Mouse (Mus musculus): ENCODE measurements around the gene Runx2. TPM values are rescaled to one million over a fixed set of nuclear protein-coding genes. Genes with fewer than 3 reads are reported as not detected.

Gene Runx2
- polyA plus RNA-seq, 1 experiment from 2014 or later: 1.3 TPM

DNA sequence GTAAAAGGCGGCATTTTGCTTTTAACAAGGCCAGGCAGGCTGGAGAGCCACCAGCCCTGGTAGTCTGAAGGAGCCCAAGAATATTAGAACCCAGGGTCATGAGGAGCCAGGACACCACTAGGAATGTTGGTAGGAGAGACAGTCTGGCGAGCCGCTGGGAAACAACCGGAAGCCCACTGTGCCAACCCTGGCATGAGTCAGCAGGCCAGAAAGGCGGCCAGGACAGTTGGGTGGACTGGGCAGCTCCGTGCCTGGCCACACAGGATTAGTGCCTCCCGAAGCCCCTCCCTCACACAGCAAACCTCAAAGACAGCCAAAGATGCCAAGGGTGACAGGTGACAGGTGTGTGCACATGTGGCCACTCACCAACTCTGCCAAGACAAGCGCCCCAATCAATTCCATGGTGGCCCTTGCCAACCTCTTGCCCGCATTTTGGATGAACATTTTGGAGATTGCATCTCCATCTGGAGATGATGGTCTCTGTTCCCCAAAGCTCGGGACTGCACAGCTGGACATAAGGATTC lies 309.7 kb downstream of the Runx2 start:
- Histone ChIP-seq H3K4me1 (no peaks in the 10 kb centered on the region), H3K9me3 (replicated peaks) (no peaks in the 10 kb centered on the region), H3K27ac (no peak overlapping the region), H3K4me2 (no peak overlapping the region), H3K27me3 (no peaks in the 10 kb centered on the region), H3K36me3 (no peaks in the 10 kb centered on the region), H3K4me3 (replicated peaks) (no peak overlapping the region), H3K9ac (no peak overlapping the region)
- 91% methylated on average over 10 of the region's 10 CpGs for WGBS
- no peak for ATAC-seq (replicated peaks; ENCODE audit: low FRiP score)

DNA sequence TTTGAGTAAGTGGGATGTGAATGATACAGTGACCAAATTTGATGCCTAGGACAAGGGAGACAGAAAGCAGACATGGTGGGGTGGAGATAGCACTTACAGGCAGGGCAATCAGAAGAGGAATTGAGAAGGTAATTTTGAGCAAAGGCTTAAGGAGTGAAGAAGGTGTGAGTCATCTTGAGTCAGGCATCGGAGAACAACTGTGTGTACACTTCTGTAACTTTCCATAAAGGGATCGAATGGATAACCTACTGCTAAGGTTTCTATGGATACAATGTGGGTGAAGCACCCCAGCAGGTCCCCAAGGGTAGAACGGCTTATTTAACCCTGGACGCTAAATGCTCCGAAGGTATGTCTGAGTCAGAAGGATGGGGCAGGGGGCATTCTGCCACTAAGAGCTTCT lies 312.4 kb downstream of the Runx2 start:
- Histone ChIP-seq H3K9me3 (replicated peaks) (no peaks in the 10 kb centered on the region), H3K36me3 (no peaks in the 10 kb centered on the region), H3K4me2 (no peak overlapping the region), H3K27me3 (no peaks in the 10 kb centered on the region), H3K27ac (no peak overlapping the region), H3K9ac (no peak overlapping the region), H3K4me1 (no peaks in the 10 kb centered on the region), H3K4me3 (replicated peaks) (no peak overlapping the region)
- ATAC-seq (replicated peaks; ENCODE audit: low FRiP score): no peak
- 89% methylated on average over 5 of the region's 5 CpGs for whole genome bisulfite sequencing

DNA sequence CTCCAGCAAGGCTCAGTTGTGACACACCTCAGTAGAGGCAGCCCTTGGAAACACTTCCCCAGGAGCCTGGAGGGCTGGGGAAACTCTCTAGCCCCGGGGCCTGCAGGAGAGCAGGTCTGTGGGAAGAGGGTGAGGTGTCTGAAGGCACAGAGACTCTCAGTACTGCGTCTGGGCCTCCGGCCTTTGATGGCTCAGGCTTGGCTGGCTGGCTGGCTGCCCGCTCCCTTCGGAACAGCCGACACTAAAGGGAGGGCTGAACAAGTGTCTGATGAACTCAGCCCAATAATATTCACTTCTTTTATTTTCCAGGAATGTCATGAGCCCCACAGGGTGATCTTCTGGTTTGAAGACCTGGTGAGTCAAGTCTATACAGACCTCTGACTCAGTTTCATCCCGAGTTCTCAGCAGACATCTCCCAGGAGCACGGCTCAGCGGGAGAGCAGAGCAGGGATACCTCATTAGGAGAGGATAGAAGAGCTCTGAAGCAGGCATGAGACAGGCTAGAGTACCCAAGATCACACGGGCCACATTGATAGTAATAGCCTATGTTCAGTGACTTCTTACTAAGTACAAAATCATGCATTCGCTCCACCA lies 314.2 kb downstream of the Runx2 start:
- H3K9ac ChIP-seq: no peak overlapping the region
- H3K27me3 ChIP-seq: 0 out of 2 replicates have a peak, but pooled peaks cover 5% of the 10 kb centered on the region
- ATAC-seq (replicated peaks; ENCODE audit: low FRiP score): no peak
- WGBS: 74% methylated on average over 11 of the region's 11 CpGs
- no peak overlapping the region for H3K4me2 ChIP-seq
- H3K4me3 ChIP-seq (replicated peaks): no peak overlapping the region
- no peaks in the 10 kb centered on the region for H3K9me3 ChIP-seq (replicated peaks)
- no peaks in the 10 kb centered on the region for H3K36me3 ChIP-seq
- H3K4me1 ChIP-seq: no peaks in the 10 kb centered on the region
- no peak overlapping the region for H3K27ac ChIP-seq

DNA sequence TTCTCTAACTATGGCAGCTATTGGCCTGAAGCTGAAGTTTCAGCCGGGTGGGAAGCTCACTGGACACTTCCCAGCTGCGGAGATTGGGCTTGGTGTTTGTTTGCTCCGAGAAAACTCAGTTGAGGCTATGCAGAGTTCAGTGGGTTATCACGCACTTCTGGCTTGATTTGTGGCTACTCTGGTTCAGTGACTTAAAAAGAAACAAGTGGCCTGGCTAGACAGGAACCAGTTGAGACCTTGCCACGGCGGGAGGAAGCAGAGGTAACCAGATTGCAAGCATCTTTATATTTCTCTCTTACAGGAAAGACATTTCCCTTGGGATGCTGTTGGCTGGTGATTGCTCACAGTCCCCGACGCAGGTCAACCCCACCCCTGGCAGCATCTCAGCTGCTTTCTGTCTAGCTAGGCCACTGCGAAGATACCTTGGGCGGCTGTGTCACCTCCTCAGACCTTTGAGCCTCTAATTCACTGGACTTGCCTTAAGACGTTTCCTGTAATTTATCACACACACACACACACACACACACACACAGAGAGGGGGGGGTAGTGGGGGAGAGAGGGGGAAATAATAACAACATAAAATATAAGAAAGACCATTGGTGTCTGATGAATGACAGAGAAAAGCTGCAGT lies 324.3 kb downstream of the Runx2 start:
- ATAC-seq (replicated peaks; ENCODE audit: low FRiP score): peak; percentile 75
- no peaks in the 10 kb centered on the region for H3K27me3 ChIP-seq
- no peaks in the 10 kb centered on the region for H3K36me3 ChIP-seq
- H3K27ac ChIP-seq: peak overlapping the region; percentile 66
- H3K4me2 ChIP-seq: 0 out of 2 replicates have a peak overlapping the region, but pooled peaks have one; percentile 6
- no peak overlapping the region for H3K4me3 ChIP-seq (replicated peaks)
- no peak overlapping the region for H3K9ac ChIP-seq
- H3K4me1 ChIP-seq: peaks cover 16% of the 10 kb centered on the region
- H3K9me3 ChIP-seq (replicated peaks): no peaks in the 10 kb centered on the region
- 19% methylated on average over 11 of the region's 11 CpGs for WGBS

DNA sequence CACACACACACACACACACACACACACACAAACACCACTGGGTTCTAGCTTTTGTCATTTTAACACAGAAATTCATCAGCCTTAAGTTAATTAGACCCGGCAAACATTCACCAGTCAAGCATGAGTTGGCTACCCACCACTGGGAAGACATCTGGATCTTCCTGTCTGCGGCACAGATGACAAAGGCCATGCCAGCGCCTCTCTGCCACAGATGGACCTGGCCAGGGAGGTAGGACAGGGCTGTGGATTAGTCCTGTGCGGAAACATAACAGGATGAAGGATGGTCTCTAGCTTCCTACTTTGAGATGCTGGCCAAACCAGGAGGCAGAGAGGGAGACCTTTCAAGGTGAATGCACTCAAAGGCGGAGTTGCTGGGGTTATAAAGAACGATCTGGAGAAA lies 325.3 kb downstream of the Runx2 start:
- Histone ChIP-seq H3K27me3 (no peaks in the 10 kb centered on the region), H3K27ac (peak overlapping the region; percentile 66), H3K4me1 (peaks cover 16% of the 10 kb centered on the region), H3K4me2 (no peak overlapping the region), H3K9me3 (replicated peaks) (no peaks in the 10 kb centered on the region), H3K4me3 (replicated peaks) (no peak overlapping the region), H3K36me3 (no peaks in the 10 kb centered on the region), H3K9ac (no peak overlapping the region)
- WGBS: 66% methylated on average over 6 of the region's 6 CpGs
- no peak for ATAC-seq (replicated peaks; ENCODE audit: low FRiP score)

DNA sequence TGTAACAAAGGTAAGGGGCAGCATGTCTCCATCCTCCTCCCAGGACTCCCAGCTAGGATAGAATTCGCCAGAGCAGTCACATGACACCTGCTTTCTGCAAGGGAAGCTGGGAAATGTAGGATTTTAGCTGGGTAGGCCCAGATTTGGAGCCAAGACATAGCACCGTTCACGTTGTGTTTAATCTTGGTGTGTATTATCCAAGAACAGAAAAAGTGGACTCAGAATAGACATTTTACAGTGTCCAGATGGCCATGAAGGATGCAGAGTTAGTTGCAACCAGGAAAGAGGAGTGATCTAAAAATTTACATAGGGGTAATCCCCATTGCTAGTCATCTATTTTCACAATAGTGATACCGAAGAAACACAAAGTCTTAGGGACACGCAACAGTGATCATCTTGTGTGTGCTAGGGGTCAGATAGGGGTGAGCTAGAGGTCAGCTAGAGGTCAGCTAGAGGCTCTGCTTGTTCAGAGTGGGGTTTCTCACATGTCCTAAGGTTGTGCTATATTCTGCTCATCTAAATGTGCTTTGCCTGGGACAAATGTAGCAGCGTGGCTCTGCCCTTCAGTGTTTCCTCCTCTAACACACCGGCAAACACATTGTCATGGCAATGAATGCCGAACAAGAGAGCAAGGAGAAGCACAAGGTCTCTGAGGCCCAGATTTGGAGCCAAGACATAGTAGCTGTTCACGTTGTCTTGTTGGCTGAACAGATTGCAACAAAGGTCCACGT lies 326.9 kb downstream of the Runx2 start:
- Histone ChIP-seq H3K4me3 (replicated peaks) (no peak overlapping the region), H3K36me3 (no peaks in the 10 kb centered on the region), H3K4me1 (peaks cover 16% of the 10 kb centered on the region), H3K4me2 (no peak overlapping the region), H3K27me3 (no peaks in the 10 kb centered on the region), H3K9me3 (replicated peaks) (no peaks in the 10 kb centered on the region), H3K27ac (no peak overlapping the region), H3K9ac (no peak overlapping the region)
- ATAC-seq (replicated peaks; ENCODE audit: low FRiP score): no peak
- 81% methylated on average over 10 of the region's 10 CpGs for WGBS

DNA sequence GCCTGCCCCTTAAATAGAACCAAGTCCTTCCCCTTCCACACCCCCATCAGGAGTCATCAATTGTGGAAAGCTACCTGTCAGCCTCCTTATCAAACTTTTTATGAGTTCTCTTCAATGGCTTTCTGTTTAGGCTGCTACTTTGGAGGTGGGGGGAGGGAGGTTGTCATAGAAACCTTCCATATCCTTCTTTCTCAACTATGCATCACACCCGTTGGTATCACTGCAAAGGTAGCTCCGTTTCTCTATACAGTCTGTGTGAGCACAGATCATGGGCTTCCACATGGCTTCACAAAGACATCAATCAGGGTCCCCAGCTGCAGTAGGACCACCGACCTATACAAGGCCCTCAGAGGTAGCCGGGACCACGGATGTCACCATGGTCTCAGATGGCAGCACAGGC lies 329.3 kb downstream of the Runx2 start:
- Histone ChIP-seq H3K9me3 (replicated peaks) (no peaks in the 10 kb centered on the region), H3K4me1 (peaks cover 19% of the 10 kb centered on the region), H3K27me3 (no peaks in the 10 kb centered on the region), H3K36me3 (no peaks in the 10 kb centered on the region), H3K27ac (no peak overlapping the region), H3K4me2 (no peak overlapping the region), H3K9ac (no peak overlapping the region), H3K4me3 (replicated peaks) (no peak overlapping the region)
- WGBS: 88% methylated on average over 5 of the region's 5 CpGs
- no peak for ATAC-seq (replicated peaks; ENCODE audit: low FRiP score)

DNA sequence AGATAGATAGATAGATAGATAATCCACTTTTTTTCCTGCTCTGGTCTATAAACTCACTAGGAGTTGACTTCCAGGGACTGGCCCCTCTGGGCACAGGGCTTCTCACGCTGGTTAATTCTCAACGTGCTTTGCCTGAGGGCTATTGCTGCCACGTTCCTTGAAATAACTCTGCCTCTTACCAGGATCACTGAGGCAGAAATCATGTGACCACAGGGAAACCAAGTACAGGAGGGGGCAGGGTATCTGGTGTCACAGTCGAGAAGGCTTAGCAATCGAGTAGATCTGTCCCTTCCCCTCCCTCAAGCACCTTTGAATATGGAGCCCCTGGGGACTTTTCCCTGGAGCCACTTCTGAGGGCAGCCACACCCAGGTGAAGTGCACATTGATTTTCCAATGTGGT lies 334.7 kb downstream of the Runx2 start:
- ATAC-seq (replicated peaks; ENCODE audit: low FRiP score): peak; percentile 71; the same call in 1 of the 2 replicates
- WGBS: 25% methylated on average over 5 of the region's 5 CpGs
- Histone ChIP-seq H3K36me3 (no peaks in the 10 kb centered on the region), H3K27me3 (no peaks in the 10 kb centered on the region), H3K4me1 (0 out of 2 replicates have a peak, but pooled peaks cover 6% of the 10 kb centered on the region), H3K9ac (no peak overlapping the region), H3K27ac (no peak overlapping the region), H3K4me2 (no peak overlapping the region), H3K4me3 (replicated peaks) (no peak overlapping the region), H3K9me3 (replicated peaks) (no peaks in the 10 kb centered on the region)

DNA sequence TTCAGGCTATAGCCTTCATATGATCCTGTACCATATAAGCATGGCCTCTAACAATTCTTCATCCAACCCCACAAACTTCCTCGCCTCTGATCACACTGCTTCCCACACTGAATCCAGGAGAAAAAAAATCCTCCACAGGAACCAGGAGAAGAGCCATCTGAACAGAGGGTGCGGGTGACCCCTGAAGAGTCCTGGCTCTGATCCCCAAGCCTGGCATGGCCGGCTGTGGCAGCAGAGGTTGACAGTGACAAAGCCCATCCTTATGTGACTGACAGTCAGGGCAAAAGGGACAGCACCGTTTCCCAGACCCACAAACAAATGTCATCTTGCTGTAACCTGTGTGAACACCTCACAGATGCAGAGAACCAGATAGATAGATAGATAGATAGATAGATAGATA lies 335.1 kb downstream of the Runx2 start:
- WGBS: 75% methylated on average over 4 of the region's 4 CpGs
- H3K4me2 ChIP-seq: no peak overlapping the region
- no peaks in the 10 kb centered on the region for H3K36me3 ChIP-seq
- no peak overlapping the region for H3K4me3 ChIP-seq (replicated peaks)
- H3K27ac ChIP-seq: no peak overlapping the region
- H3K9ac ChIP-seq: no peak overlapping the region
- no peaks in the 10 kb centered on the region for H3K27me3 ChIP-seq
- H3K9me3 ChIP-seq (replicated peaks): no peaks in the 10 kb centered on the region
- 0 out of 2 replicates have a peak, but pooled peaks cover 6% of the 10 kb centered on the region for H3K4me1 ChIP-seq
- ATAC-seq (replicated peaks; ENCODE audit: low FRiP score): no peak

DNA sequence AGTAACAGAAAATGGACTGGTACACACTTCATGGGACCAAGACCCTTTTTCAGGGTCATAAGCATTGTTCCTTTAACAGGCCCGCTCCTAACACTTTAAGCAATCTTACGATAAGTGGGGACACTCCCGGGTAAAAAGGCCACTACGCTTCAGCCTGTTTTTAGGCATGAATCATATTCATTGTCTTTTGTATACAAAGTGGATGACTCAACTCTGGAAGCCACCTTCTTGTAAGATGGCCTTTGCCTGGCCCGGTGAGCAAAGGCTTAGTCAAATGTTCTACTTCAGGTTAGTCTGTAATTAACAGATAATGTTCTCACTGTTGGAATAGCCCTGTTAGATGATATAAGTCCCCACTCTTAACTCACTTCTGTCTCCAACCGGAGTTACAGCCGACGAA lies 338.7 kb downstream of the Runx2 start:
- 0 out of 2 replicates have a peak, but pooled peaks cover 6% of the 10 kb centered on the region for H3K4me1 ChIP-seq
- no peaks in the 10 kb centered on the region for H3K9me3 ChIP-seq (replicated peaks)
- no peak overlapping the region for H3K27ac ChIP-seq
- H3K36me3 ChIP-seq: no peaks in the 10 kb centered on the region
- WGBS: 86% methylated on average over 8 of the region's 8 CpGs
- H3K4me2 ChIP-seq: no peak overlapping the region
- no peak for ATAC-seq (replicated peaks; ENCODE audit: low FRiP score)
- H3K9ac ChIP-seq: no peak overlapping the region
- H3K4me3 ChIP-seq (replicated peaks): no peak overlapping the region
- H3K27me3 ChIP-seq: no peaks in the 10 kb centered on the region

DNA sequence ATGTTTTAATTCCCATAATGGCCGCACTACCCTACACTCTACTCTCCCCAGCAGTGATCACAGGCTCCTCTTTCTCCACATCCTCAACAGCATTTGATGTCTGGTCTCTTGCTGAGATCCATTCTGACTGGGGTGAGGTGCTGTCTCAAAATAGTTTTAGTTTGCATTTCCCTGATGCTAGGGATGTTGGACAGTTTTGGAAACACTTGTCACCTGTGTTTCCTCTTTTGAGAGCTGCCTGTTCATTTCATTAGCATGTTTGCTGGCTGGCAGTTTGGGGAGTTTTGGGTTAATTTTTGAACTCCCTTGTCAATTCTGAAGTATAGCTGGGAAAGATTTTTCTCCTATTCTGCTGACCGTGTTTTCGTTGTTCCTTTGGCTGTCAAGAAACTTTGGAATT lies 340.3 kb downstream of the Runx2 start:
- no peaks in the 10 kb centered on the region for H3K27me3 ChIP-seq

DNA sequence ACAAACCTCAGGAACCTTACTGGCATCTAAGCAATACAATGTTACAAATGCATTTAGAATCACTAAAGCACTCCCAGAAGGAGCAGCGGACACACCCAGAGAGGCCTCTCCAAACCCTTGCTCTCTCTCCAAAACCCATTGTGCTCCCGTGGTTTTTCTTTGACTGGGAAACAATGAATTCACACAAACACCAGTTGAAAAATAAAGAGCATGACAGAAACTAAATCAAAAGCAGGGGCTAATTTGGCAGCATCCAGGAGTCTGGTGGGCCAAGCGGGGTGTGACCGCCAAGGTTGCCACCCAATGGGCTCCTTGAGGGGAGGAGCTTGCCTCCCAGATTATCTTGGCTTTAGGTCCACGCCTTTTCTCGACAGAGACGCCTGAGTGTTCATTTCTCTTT lies 341.9 kb downstream of the Runx2 start:
- Histone ChIP-seq H3K9me3 (replicated peaks) (no peaks in the 10 kb centered on the region), H3K27me3 (no peaks in the 10 kb centered on the region), H3K4me1 (no peaks in the 10 kb centered on the region), H3K27ac (no peak overlapping the region), H3K4me2 (no peak overlapping the region), H3K4me3 (replicated peaks) (no peak overlapping the region), H3K36me3 (no peaks in the 10 kb centered on the region), H3K9ac (no peak overlapping the region)
- ATAC-seq (replicated peaks; ENCODE audit: low FRiP score): no peak
- WGBS: 81% methylated on average over 7 of the region's 7 CpGs

More for the DNA sequence above, 340.3 kb downstream of the Runx2 start:
- no peak overlapping the region for H3K27ac ChIP-seq
- no peaks in the 10 kb centered on the region for H3K9me3 ChIP-seq (replicated peaks)
- H3K9ac ChIP-seq: no peak overlapping the region
- 58% methylated on average over 3 of the region's 3 CpGs for WGBS
- ATAC-seq (replicated peaks; ENCODE audit: low FRiP score): no peak
- no peak overlapping the region for H3K4me2 ChIP-seq
- no peak overlapping the region for H3K4me3 ChIP-seq (replicated peaks)
- H3K36me3 ChIP-seq: no peaks in the 10 kb centered on the region
- H3K4me1 ChIP-seq: no peaks in the 10 kb centered on the region

Measured in kidney, embryonic 15.5 days (tissue).